Mouse (Mus musculus): ENCODE results near the gene Gdpd5.

DNA sequence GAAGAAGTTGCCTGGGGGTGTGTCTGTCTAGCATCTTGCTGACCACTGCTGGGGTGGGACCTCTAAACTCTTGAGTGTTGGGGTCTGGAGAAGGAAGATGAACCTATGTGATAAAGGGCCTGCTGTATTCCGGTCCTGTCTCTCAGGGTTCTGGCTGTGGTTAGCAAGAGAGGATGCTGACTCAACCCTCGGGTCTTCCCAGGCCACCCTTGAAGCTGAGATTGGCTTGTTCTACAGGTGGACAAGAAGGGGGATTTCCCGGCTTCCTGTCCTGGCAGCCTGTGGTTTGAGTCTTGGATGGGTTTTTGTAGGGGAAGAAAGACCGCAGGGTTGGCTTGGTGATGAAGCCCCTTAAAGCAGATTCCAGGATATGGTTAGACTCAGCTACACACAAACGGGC lies 47.6 kb downstream of the Gdpd5 start:
- no peak for TF ChIP-seq CTCF (IDR thresholded peaks at IDR 0.05; ENCODE audit: low read depth, low read length)
- no peak for TF ChIP-seq TAL1 (conservative IDR thresholded peaks at IDR 0.05; ENCODE audit: low read depth, low read length)
- TF ChIP-seq GATA1 (IDR thresholded peaks at IDR 0.05; ENCODE audit: borderline replicate concordance, low read length) = no peak
